Comparison of ENCODE assay signal across 23 mouse cellular contexts in genomic region chr2:173550681-173551080, GRCm38 (mm10). TPM values are rescaled to one million over a fixed set of nuclear protein-coding genes. Genes with fewer than 3 reads are reported as not detected.
DNase-seq lines count a peak whose midpoint lies in the region; ATAC-seq lines count a peak whose summit lies in the region.
"Had no signal": no experiment of that assay in that cellular context is flagged by ENCODE, and none has a peak within 500 bp of the region (broad histone marks: within the 10 kb centered on the region; RNA-seq: fewer than 3 reads in every experiment).

No protein-coding gene starts in this region.

- ATAC-seq in heart, embryonic 11.5 days (replicated peaks; ENCODE audit: insufficient number of reproducible peaks, low FRiP score, low TSS enrichment): no peak
- ATAC-seq: forebrain, embryonic 15.5 days; intestine, embryonic 16.5 days; liver, embryonic 12.5 days had no signal

- H3K4me1 ChIP-seq in heart, embryonic 11.5 days (ENCODE audit: control insufficient read depth, insufficient read depth, low read length): no peaks in the 10 kb centered on the region
- H3K4me1 ChIP-seq: liver, embryonic 12.5 days had no signal

- H3K27ac ChIP-seq in heart, embryonic 11.5 days (ENCODE audit: low read depth, low read length): no peak overlapping the region
- H3K27ac ChIP-seq: forebrain, embryonic 15.5 days; hindbrain, embryonic 15.5 days; kidney, postnatal 0 days; liver, embryonic 12.5 days had no signal

- no peak overlapping the region for H3K4me3 ChIP-seq in heart, embryonic 11.5 days (ENCODE audit: low read depth, low read length)
- H3K4me3 ChIP-seq: erythroblast, embryonic 14.5 days; forebrain, embryonic 15.5 days; hindbrain, embryonic 15.5 days; liver, embryonic 12.5 days; myocyte had no signal

- no peaks in the 10 kb centered on the region for H3K36me3 ChIP-seq in heart, embryonic 11.5 days (ENCODE audit: control insufficient read depth, insufficient read depth, low read length)
- H3K36me3 ChIP-seq: forebrain, embryonic 15.5 days; hindbrain, embryonic 15.5 days; liver, embryonic 12.5 days had no signal

- peak; percentile 93 for DNase-seq in heart, adult 11 months
- DNase-seq in urinary bladder, postnatal 14 days (ENCODE audit: low spot score): peak; percentile 13
- DNase-seq in urinary bladder, adult 2 months (ENCODE audit: low spot score): no peak
- peak; percentile 27 to 40 for DNase-seq in heart, adult 9 months (ENCODE audit: low spot score in 2 of 2)
- DNase-seq in kidney, adult 18-20 months: no peak
- no peak for DNase-seq in frontal cortex, postnatal 10 days (ENCODE audit: low spot score in 2 of 2)
- DNase-seq: cerebellum, adult 2 months; left cerebral cortex, postnatal 4 days; right cerebral cortex, adult 18-20 months; thymus, adult 18-20 months had no signal

- 55% methylated on average over 6 of the region's 6 CpGs for WGBS in heart, embryonic 11.5 days (ENCODE audit: insufficient replicate concordance)

- peaks cover 15% of the 10 kb centered on the region for H3K27me3 ChIP-seq in heart, embryonic 11.5 days (ENCODE audit: control insufficient read depth, insufficient read depth, low read length)
- H3K27me3 ChIP-seq: forebrain, embryonic 15.5 days; hindbrain, embryonic 15.5 days had no signal

- H3K9me3 ChIP-seq in heart, embryonic 11.5 days (replicated peaks; ENCODE audit: control insufficient read depth, low read length): no peaks in the 10 kb centered on the region
- H3K9me3 ChIP-seq: forebrain, embryonic 15.5 days; hindbrain, embryonic 15.5 days; liver, embryonic 12.5 days had no signal

- no peak overlapping the region for H3K4me2 ChIP-seq in heart, embryonic 11.5 days
- H3K4me2 ChIP-seq: forebrain, embryonic 15.5 days; hindbrain, embryonic 15.5 days; liver, embryonic 12.5 days; midbrain, embryonic 11.5 days had no signal

- no peak overlapping the region for H3K9ac ChIP-seq in heart, embryonic 11.5 days (ENCODE audit: low read depth, low read length)
- H3K9ac ChIP-seq: forebrain, embryonic 15.5 days; hindbrain, embryonic 15.5 days; liver, embryonic 12.5 days had no signal

RNA-seq across cellular contexts. Expression of gene Ankrd60, which starts 27.5 kb away (rescaled TPM):
- not detected in 2 replicates for polyA plus RNA-seq in heart, embryonic 11.5 days (2014; fragmentation: Nextera tagmentation; extraction: Ambion mirVana)
- not detected in 2 replicates for polyA plus RNA-seq in urinary bladder, adult 2 months (2012; rRNA removed)
- polyA plus RNA-seq: cerebellum, adult 2 months; embryonic facial prominence, embryonic 11.5 days; erythroblast, embryonic 14.5 days; forebrain, embryonic 15.5 days; heart, embryonic 16.5 days; hindbrain, embryonic 15.5 days; intestine, embryonic 16.5 days; kidney, postnatal 0 days; liver, embryonic 12.5 days; lung, embryonic 16.5 days; midbrain, embryonic 11.5 days; myocyte; stomach, embryonic 14.5 days had no signal

RNA-seq across cellular contexts. Expression of gene 1700021F07Rik, which starts 28.3 kb away (rescaled TPM):
- not detected in 2 replicates for polyA plus RNA-seq in heart, embryonic 11.5 days (2014; fragmentation: Nextera tagmentation; extraction: Ambion mirVana)
- polyA plus RNA-seq in urinary bladder, adult 2 months (2012; rRNA removed): not detected in 2 replicates
- polyA plus RNA-seq: cerebellum, adult 2 months; embryonic facial prominence, embryonic 11.5 days; erythroblast, embryonic 14.5 days; forebrain, embryonic 15.5 days; heart, embryonic 16.5 days; hindbrain, embryonic 15.5 days; intestine, embryonic 16.5 days; kidney, postnatal 0 days; liver, embryonic 12.5 days; lung, embryonic 16.5 days; midbrain, embryonic 11.5 days; myocyte; stomach, embryonic 14.5 days had no signal

Comparison
In these comparisons a context has a peak if more than half of its experiments do, and no peak if none do; other contexts are left out.
1. DNase-seq: peak in heart, adult 11 months (single experiment), urinary bladder, postnatal 14 days (single experiment) and heart, adult 9 months (2 of 2); none in urinary bladder, adult 2 months (single experiment), kidney, adult 18-20 months (single experiment) and frontal cortex, postnatal 10 days (0 of 2).